Mouse (Mus musculus) forebrain, embryonic 16.5 days (tissue): ENCODE results near the gene Sorbs1. TPM values are rescaled to one million over a fixed set of nuclear protein-coding genes. Genes with fewer than 3 reads are reported as not detected.

ENCODE experiments used
- ATAC-seq: fragments of 200-750 bp; cut with Nextera tagmentation; 2 replicates; pipeline ENCODE4 v1.8.0; 2017; ENCODE audit warnings: mild to moderate bottlenecking, moderate library complexity
- H3K27ac ChIP-seq: fragments of 300-500 bp; sonication (generic); 2 replicates; pipeline ENCODE4 v1.5.1; 2014; ENCODE audit warnings: low read length, control low read depth
- H3K27me3 ChIP-seq: fragments of 300-500 bp; sonication (generic); replicated peaks from 2 replicates; pipeline ENCODE4 v1.6.1; 2014; ENCODE audit warnings: low read length; ENCODE audit not compliant: control insufficient read depth, insufficient read depth
- H3K36me3 ChIP-seq: fragments of 300-500 bp; sonication (generic); 2 replicates; pipeline ENCODE4 v1.6.1; 2014; ENCODE audit not compliant: control insufficient read depth, insufficient read depth
- H3K4me1 ChIP-seq: fragments of 300-500 bp; sonication (generic); replicated peaks from 2 replicates; pipeline ENCODE4 v1.6.1; 2014; ENCODE audit warnings: low read length; ENCODE audit not compliant: control insufficient read depth, insufficient read depth
- H3K4me2 ChIP-seq: fragments of 300-500 bp; sonication (generic); 2 replicates; pipeline ENCODE4 v1.6.1; 2014; ENCODE audit warnings: mild to moderate bottlenecking, low read length, control low read depth
- H3K4me3 ChIP-seq: fragments of 300-500 bp; sonication (generic); replicated peaks from 2 replicates; pipeline ENCODE4 v1.5.1; 2014; ENCODE audit warnings: mild to moderate bottlenecking, low read length, control low read depth
- H3K9ac ChIP-seq: fragments of 300-500 bp; sonication (generic); replicated peaks from 2 replicates; pipeline ENCODE4 v1.6.1; 2014; ENCODE audit warnings: low read depth, low read length, control low read depth
- H3K9me3 ChIP-seq: fragments of 300-500 bp; sonication (generic); 2 replicates; pipeline ENCODE4 v1.6.1; 2016; ENCODE audit warnings: low read length; ENCODE audit not compliant: control insufficient read depth
- WGBS: fragments of 180-500 bp; shearing (Covaris S2); extraction: QIAGEN DNeasy Blood & Tissue Kit; methylation state at CpG from one replicate; pipeline ENCODE4 v1.1.7; 2014; 5-methylcytosine and 5-hydroxymethylcytosine counted together
- polyA plus RNA-seq: library from polyadenylated mRNA; unstranded; fragments of >200 nt; fragmentation: Nextera tagmentation; extraction: Ambion mirVana; gene quantifications from 2 replicates; pipeline ENCODE4 v1.2.1, GENCODE M21; 2015

The Sorbs1 gene
- polyA plus RNA-seq, 1 experiment from 2014 or later = 128 TPM

DNA sequence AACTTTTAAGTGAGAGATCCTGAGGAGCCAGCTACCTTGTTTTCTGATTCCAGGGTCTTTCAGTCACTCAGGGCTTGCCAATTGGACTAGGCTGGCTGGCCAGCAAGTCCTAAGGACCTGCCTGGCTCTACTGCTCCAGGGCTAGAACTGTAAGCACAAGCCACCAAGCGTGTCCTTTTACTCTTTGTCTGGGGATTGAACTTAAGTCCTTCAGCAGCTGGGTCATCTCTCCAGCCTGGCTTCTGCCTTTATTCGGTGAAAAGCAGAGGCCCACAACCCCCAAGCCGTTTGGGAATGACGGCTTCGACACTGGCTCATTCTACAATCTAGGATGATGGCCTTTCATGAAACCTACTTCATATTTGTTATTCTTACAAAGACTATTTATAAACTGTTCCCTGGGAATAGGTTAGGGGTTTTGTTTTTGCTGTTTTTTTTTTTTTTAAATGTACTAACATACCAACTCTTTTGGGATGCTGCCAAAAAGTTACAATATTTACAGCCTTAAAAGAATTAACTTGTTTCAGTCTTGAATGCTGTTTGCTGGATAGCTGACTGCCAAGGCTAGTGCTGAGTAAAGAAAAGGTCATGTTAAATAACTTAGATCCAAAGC, 167.2 kb downstream of the Sorbs1 start:
- no peak for ATAC-seq
- no peaks in the 10 kb centered on the region for H3K27me3 ChIP-seq
- peaks cover under 1% of the 10 kb centered on the region; the same call in 1 of the 2 replicates for H3K36me3 ChIP-seq
- H3K9ac ChIP-seq = no peak overlapping the region
- H3K9me3 ChIP-seq = no peaks in the 10 kb centered on the region
- peaks cover 32% of the 10 kb centered on the region for H3K4me1 ChIP-seq
- no peak overlapping the region for H3K4me2 ChIP-seq
- no peak overlapping the region for H3K4me3 ChIP-seq
- 69% methylated on average over 5 of the region's 5 CpGs for WGBS
- no peak overlapping the region for H3K27ac ChIP-seq

DNA sequence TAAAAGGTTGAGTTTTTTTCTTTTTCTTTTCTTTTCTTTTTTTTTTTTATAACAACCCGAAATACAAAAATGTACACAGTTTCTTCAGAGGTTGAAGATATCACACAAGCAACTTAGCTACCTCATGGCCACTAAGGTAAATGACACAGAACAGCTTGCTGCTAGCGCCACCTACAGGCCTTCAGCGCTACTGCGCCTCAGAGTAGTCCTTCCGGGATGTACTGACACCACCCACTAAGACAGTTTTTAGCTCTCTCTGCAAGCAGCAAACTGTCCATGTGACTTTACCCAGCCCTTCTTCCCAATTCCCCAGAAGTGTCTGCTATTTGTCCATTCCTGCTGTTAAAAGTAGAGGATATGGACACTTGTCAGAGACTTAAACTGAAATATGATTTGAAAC, 167.9 kb downstream of the Sorbs1 start:
- Histone ChIP-seq H3K27ac (no peak overlapping the region), H3K4me3 (no peak overlapping the region), H3K4me2 (no peak overlapping the region), H3K9ac (no peak overlapping the region), H3K9me3 (no peaks in the 10 kb centered on the region), H3K27me3 (no peaks in the 10 kb centered on the region), H3K4me1 (peaks cover 31% of the 10 kb centered on the region), H3K36me3 (no peaks in the 10 kb centered on the region; the same call in 1 of the 2 replicates)
- 20% methylated on average over 5 of the region's 5 CpGs for WGBS
- no peak for ATAC-seq

DNA sequence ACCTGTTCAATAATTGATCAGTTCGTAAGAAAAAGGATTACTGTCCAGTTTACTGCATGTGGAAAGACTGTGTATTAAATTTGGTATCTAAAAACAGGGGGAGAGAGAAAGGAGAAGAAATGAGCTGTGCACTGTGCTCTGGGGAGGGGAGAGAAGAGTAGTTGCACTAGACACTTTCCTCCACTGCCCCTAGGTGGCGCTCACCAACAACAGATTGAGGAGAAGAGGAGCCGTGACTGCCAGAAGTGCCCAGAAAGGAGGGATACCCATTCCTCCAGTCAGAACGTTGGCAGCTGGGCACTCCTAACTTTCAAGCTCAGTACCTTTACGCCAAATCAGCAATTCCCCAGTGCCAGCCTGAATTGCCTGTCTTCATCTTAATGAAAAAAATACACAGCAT, 170.6 kb downstream of the Sorbs1 start:
- WGBS = 8% methylated on average over 5 of the region's 5 CpGs
- no peak overlapping the region for H3K4me2 ChIP-seq
- no peaks in the 10 kb centered on the region for H3K27me3 ChIP-seq
- no peak overlapping the region for H3K4me3 ChIP-seq
- H3K9ac ChIP-seq = no peak overlapping the region
- H3K27ac ChIP-seq = no peak overlapping the region
- no peaks in the 10 kb centered on the region for H3K9me3 ChIP-seq
- ATAC-seq = peak; percentile 80
- H3K36me3 ChIP-seq = no peaks in the 10 kb centered on the region; the same call in 1 of the 2 replicates
- peaks cover 11% of the 10 kb centered on the region for H3K4me1 ChIP-seq

DNA sequence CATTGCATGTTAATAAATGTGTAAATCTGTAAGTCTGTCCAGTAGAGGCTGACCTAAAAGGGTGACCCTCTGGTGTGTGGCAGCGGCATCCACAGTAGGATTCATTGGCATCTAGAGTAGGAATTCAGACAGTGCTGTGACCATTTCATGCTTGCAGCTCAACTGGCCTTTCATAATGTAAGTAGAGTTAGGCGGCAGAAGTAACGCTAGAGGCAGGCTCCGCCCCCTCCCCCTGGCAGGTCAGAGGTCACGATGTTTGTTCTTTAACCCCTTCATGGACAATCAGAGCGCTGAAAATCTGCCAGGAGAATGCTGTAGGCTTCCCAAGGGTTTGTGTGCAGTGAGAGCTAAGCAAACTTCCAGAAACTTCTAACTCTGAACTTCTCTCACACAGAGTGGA, 172.4 kb downstream of the Sorbs1 start:
- Histone ChIP-seq H3K27me3 (no peaks in the 10 kb centered on the region), H3K4me2 (no peak overlapping the region), H3K27ac (no peak overlapping the region), H3K4me1 (0 out of 2 replicates have a peak, but pooled peaks cover under 1% of the 10 kb centered on the region), H3K4me3 (no peak overlapping the region), H3K9me3 (no peaks in the 10 kb centered on the region), H3K36me3 (peaks cover under 1% of the 10 kb centered on the region; the same call in 1 of the 2 replicates), H3K9ac (no peak overlapping the region)
- no peak for ATAC-seq
- 19% methylated on average over 6 of the region's 6 CpGs for WGBS

DNA sequence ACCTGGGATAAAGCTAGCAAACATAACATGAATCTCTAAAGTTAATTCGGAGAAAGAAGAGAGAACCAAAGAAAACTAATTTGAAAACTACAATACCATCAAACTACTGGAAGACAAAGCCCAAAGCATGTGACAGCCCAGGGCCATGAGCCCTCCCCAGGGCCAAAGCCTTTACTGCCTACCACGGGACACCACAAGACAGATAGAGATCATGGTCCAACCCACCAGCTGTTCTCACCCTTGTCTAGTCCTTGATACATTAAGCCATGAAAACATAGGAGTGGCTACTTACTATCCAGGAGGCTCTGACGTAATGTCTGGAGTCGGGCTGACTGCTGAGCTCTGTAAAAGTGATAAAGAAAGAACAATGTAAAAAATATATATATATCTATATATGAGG, 176.9 kb downstream of the Sorbs1 start:
- 84% methylated on average over 4 of the region's 4 CpGs for WGBS
- H3K27me3 ChIP-seq = no peaks in the 10 kb centered on the region
- H3K9ac ChIP-seq = no peak overlapping the region
- no peak for ATAC-seq
- H3K4me2 ChIP-seq = no peak overlapping the region
- 0 out of 2 replicates have a peak, but pooled peaks cover 2% of the 10 kb centered on the region for H3K36me3 ChIP-seq
- H3K4me1 ChIP-seq = no peaks in the 10 kb centered on the region
- no peak overlapping the region for H3K4me3 ChIP-seq
- no peak overlapping the region for H3K27ac ChIP-seq
- no peaks in the 10 kb centered on the region for H3K9me3 ChIP-seq

DNA sequence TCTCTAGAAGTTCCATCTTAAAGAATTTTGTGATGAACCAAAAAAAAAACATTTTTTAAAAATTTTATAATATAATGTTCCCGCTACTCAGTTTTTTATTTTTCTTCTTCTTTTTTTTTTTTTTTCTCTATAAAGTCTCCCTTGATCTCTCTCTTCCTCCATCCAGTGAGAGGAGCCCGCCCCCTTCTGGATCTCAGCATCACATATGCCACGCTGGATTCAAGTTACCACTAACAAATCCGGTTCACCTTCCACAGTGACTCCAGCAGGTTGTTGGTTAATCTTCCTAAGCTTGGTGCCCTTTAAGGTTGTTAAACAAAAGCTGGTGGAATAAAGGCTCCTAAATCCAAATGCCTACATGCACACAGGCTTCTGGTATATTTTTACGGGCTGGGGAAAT, 179.7 kb downstream of the Sorbs1 start:
- 35% methylated on average over 5 of the region's 5 CpGs for WGBS
- Histone ChIP-seq H3K4me2 (no peak overlapping the region), H3K27me3 (no peaks in the 10 kb centered on the region), H3K9ac (no peak overlapping the region), H3K4me1 (no peaks in the 10 kb centered on the region), H3K36me3 (0 out of 2 replicates have a peak, but pooled peaks cover 2% of the 10 kb centered on the region), H3K4me3 (no peak overlapping the region), H3K9me3 (no peaks in the 10 kb centered on the region), H3K27ac (no peak overlapping the region)
- ATAC-seq = no peak

DNA sequence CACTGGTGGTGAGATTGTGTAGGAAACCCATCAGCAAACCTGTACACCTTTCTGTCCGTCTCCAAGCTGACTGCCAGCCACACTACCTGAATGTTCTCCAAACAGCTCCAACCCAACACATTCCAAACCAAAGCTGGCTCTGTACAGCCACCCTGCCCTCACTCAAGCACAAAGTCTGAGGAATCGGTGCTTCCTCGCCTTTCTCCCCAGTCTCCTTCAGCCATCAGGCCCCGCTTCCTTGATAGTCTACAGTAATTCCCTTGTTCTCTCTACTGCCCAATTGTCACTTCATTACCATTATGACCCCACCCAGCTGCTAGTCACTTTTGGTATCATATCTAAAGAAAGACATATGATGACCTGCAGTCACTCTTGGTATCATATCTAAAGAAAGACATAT, 180.5 kb downstream of the Sorbs1 start:
- H3K9me3 ChIP-seq = no peaks in the 10 kb centered on the region
- 96% methylated on average over 4 of the region's 4 CpGs for WGBS
- ATAC-seq = no peak
- no peak overlapping the region for H3K4me3 ChIP-seq
- no peak overlapping the region for H3K27ac ChIP-seq
- H3K36me3 ChIP-seq = 0 out of 2 replicates have a peak, but pooled peaks cover 2% of the 10 kb centered on the region
- H3K27me3 ChIP-seq = no peaks in the 10 kb centered on the region
- no peak overlapping the region for H3K9ac ChIP-seq
- H3K4me1 ChIP-seq = no peaks in the 10 kb centered on the region
- no peak overlapping the region for H3K4me2 ChIP-seq

DNA sequence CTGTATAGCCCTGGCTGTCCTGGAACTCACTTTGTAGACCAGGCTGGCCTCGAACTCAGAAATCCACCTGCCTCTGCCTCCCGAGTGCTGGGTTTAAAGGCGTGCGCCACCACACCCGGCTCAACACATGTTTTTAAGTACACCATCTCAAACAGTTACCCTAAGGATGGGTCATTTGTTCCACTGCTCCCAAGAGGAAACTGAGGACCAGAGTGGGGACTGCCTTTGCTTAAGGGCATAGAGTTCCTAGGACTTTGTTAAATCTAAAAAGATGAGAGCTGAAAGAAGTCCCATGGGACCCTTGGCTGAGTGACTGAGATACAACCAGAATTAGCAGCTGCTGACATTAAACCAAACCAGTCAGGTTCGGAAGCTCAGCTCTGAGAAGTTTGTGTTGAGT, 181.3 kb downstream of the Sorbs1 start:
- no peak overlapping the region for H3K9ac ChIP-seq
- 0 out of 2 replicates have a peak, but pooled peaks cover 2% of the 10 kb centered on the region for H3K36me3 ChIP-seq
- no peak overlapping the region for H3K4me2 ChIP-seq
- H3K9me3 ChIP-seq = no peaks in the 10 kb centered on the region
- 96% methylated on average over 6 of the region's 6 CpGs for WGBS
- H3K27ac ChIP-seq = no peak overlapping the region
- no peaks in the 10 kb centered on the region for H3K4me1 ChIP-seq
- no peak for ATAC-seq
- no peaks in the 10 kb centered on the region for H3K27me3 ChIP-seq
- no peak overlapping the region for H3K4me3 ChIP-seq

DNA sequence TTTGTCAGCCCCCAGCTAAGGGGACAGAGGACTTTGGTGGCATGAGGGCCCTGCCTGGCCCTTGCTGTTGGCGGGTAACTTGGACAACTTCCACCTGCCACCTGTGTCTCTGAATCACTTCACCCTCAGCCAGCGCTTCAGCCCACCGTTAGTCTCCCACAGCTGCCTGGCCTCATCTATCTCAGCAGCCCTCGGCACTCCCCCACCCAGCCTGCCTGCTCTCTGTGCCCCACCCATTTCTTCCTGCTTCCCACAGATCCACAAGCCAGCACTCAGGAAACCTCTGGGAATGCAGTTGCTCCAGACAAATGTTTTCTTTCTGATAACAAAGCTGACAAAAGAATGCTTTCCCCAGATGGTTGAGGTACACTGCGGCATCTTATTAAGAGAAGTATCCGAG, 181.7 kb downstream of the Sorbs1 start:
- H3K27ac ChIP-seq = no peak overlapping the region
- H3K9ac ChIP-seq = no peak overlapping the region
- no peaks in the 10 kb centered on the region for H3K27me3 ChIP-seq
- H3K4me1 ChIP-seq = no peaks in the 10 kb centered on the region
- 66% methylated on average over 6 of the region's 6 CpGs for WGBS
- H3K36me3 ChIP-seq = 0 out of 2 replicates have a peak, but pooled peaks cover 2% of the 10 kb centered on the region
- H3K4me2 ChIP-seq = no peak overlapping the region
- H3K4me3 ChIP-seq = no peak overlapping the region
- no peak for ATAC-seq
- H3K9me3 ChIP-seq = no peaks in the 10 kb centered on the region

DNA sequence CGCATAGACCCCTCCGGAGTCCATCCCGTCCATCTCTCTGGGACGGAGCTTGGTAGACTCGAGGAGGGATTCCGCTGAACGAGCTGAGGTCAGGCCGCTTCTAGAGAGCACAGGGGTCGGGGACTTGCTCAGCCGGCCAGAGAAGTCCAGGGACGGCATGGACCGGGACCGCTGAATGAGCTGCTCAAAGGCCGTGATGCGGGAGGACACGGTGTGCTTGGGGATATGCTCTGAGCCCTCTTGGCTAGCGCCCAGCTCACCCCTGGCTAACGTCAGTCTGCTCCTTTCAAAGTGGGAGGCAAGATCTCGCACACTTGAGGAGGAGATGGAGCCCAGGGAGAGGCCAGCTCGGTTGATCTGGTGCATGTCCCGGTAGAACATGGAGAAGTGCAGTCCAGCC, 187.5 kb downstream of the Sorbs1 start:
- ATAC-seq = no peak
- Histone ChIP-seq H3K9ac (no peak overlapping the region), H3K4me2 (no peak overlapping the region), H3K9me3 (no peaks in the 10 kb centered on the region), H3K4me3 (no peak overlapping the region), H3K27ac (no peak overlapping the region), H3K27me3 (no peaks in the 10 kb centered on the region), H3K36me3 (peaks cover 16% of the 10 kb centered on the region; the same call in 1 of the 2 replicates), H3K4me1 (no peaks in the 10 kb centered on the region)
- 93% methylated on average over 21 of the region's 21 CpGs for WGBS
